Mouse (Mus musculus) layer of hippocampus, adult 2 months (tissue): ENCODE measurements around the gene Mrtfa. TPM values are rescaled to one million over a fixed set of nuclear protein-coding genes. Genes with fewer than 3 reads are reported as not detected.

Experiments used
- DNase-seq, 2 experiments: peaks; one replicate each; pipeline ENCODE4 v3.0.0; 2022; ENCODE audit warnings: low spot score in 2 of 2
- H3K27ac ChIP-seq: fragments of 200-600 bp; 2 replicates; pipeline ENCODE4 v1.8.1; 2022
- H3K4me3 ChIP-seq: fragments of 200-600 bp; 2 replicates; pipeline ENCODE4 v1.8.1; 2022; ENCODE audit warnings: mild to moderate bottlenecking
- CTCF ChIP-seq: fragments of 200-600 bp; conservative IDR thresholded peaks from 2 replicates; pipeline ENCODE4 v1.8.1; 2022; ENCODE audit warnings: antibody characterized with exemption, mild to moderate bottlenecking, moderate library complexity
- long read RNA-seq, 2 experiments: library from polyadenylated mRNA; stranded (forward); transcript quantifications; one replicate each; pipeline ENCODE4 v2.0.0; 2021; ENCODE audit warnings: borderline mapping rate in 2 of 2
- total RNA-seq, 2 experiments: library from RNA; stranded (reverse); gene quantifications; 2 replicates each; pipeline ENCODE4 v1.2.3; 2021

The Mrtfa gene
- total RNA-seq: 100 to 1,000 TPM; 109 to 115 TPM
- long read RNA-seq, experiment 1, full-length matches to known transcripts: 24 of 73 reads
- long read RNA-seq, experiment 1, partial matches to known transcripts: 38 of 73 reads
- long read RNA-seq, experiment 1, other reads (novel, unspliced or antisense): 11 of 73 reads
- long read RNA-seq, experiment 2, full-length matches to known transcripts: 30 of 80 reads
- long read RNA-seq, experiment 2, partial matches to known transcripts: 41 of 80 reads
- long read RNA-seq, experiment 2, other reads (novel, unspliced or antisense): 9 of 80 reads

DNA sequence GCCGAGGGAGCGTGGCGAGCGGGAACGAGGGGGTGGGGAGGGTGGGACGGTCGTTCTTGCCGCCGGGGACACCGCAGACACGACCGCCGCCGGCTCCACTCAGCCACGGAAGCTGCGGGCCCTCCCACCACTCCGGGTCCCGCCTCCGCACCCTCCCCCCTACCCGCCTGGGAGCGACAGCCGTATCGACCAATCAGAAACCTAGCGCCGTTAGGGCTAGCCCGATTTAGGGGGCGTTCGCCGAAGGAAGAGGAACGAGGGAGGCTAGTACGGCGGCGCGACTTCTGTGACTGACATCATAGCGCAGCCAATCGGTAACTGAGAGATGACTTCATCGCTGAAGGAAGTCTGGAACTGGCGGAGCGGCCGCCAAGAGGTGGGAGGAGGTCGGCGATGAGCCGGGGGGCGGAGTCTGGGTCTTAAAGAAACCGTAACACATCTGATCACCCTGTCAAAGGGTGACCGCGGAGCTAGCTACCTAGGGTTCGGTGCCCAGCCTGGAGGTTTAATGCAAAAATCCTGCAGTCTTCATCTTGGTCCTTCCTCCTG, at the start of gene Mrtfa:
Gene Mrtfa, minus strand, starts transcription at position 128 of the 549 bp plus-strand sequence.
- peak within 1 kb of the TSS; percentile 86 for H3K27ac ChIP-seq
- peak within 1 kb of the TSS; percentile 100 for H3K4me3 ChIP-seq
- TF ChIP-seq CTCF: peak; percentile 15; the same call in 1 of the 2 replicates
- peak; percentile 99 for DNase-seq

DNA sequence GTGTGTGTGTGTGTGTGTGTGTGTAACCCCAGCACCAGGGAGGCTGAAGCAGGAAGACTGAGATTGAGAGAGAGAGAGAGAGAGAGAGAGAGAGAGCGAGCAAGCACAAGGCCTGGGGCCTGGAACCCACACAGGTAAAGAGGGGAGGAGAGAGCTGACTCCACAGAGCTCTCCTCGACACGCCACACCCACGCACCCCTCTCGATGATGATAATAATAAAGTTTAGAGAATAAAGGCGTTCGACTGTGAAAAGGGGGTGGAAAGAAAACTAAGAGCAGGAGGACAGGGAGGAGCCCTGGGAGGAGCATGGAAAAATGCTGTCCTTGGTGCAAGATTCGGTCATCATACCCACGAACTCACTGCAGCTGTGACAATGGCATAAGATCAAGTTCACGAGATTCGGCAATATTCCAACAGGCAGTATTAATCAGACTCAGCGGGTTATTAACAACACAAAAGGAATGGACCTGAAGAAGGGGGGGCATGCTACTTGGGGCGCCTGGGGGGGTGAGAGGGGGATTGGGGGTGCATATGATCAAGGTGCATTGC, 49.3 kb upstream of the Mrtfa start:
- no peak overlapping the region for H3K4me3 ChIP-seq
- no peak for TF ChIP-seq CTCF
- no peak overlapping the region for H3K27ac ChIP-seq
- no peak for DNase-seq

DNA sequence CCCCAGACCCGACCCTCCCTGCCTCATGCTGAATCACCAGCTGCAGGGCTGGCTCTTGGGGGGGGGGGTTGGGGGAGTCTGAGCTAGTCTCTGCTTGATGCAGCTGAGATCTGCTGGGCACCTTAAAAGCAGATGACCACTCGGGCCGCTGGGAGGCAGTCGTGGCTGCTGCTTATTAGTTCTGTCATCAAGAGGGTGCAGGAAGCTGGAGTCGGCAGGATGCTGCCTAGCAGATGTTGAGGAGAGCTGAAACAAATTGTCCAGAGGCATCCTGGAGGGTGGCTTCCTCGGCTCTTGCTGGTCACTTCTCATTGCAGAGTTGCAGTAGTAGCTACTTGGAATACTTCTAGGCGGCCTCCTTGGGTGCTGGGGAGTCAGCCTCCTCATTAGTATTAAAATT, 48.7 kb upstream of the Mrtfa start:
- TF ChIP-seq CTCF: peak; percentile 65

DNA sequence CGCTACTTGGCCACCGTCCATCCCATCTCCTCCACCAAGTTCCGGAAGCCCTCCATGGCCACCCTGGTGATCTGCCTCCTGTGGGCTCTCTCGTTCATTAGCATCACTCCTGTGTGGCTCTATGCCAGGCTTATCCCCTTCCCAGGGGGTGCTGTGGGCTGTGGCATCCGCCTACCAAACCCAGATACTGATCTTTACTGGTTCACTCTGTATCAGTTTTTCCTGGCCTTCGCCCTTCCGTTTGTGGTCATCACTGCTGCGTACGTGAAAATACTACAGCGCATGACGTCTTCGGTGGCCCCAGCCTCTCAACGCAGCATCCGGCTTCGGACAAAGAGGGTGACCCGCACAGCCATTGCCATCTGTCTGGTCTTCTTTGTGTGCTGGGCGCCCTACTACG, 46.9 kb upstream of the Mrtfa start:
- TF ChIP-seq CTCF: no peak
- no peak for DNase-seq
- Histone ChIP-seq H3K4me3 (peak overlapping the region; percentile 41), H3K27ac (peak overlapping the region; percentile 70)

More for the DNA sequence above, 48.7 kb upstream of the Mrtfa start:
- H3K4me3 ChIP-seq: peak overlapping the region; percentile 41; the same call in 1 of the 2 replicates
- no peak for DNase-seq
- peak overlapping the region; percentile 70 for H3K27ac ChIP-seq

DNA sequence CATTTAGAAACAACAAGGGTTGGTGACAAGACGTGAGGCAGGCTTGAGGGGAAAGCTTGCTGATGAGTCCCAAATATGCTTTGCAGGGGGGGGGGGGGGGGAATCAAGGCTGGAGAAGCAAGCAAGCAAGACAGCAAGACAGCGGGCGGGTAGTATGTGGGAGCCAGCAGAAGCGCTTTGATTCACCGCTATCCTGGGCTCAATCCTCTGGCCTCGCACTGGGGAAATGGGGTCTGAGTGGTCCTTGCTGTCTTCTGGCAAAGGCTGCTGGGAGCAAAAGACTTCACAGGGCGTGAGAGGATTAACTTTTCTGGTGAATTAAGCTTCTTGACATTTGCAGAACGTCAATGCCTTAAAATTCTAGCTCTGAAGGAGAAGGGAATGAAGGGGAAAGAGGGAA, 45.5 kb upstream of the Mrtfa start:
- no peak for DNase-seq
- Histone ChIP-seq H3K27ac (peak overlapping the region; percentile 93), H3K4me3 (peak overlapping the region; percentile 75)
- TF ChIP-seq CTCF: no peak

DNA sequence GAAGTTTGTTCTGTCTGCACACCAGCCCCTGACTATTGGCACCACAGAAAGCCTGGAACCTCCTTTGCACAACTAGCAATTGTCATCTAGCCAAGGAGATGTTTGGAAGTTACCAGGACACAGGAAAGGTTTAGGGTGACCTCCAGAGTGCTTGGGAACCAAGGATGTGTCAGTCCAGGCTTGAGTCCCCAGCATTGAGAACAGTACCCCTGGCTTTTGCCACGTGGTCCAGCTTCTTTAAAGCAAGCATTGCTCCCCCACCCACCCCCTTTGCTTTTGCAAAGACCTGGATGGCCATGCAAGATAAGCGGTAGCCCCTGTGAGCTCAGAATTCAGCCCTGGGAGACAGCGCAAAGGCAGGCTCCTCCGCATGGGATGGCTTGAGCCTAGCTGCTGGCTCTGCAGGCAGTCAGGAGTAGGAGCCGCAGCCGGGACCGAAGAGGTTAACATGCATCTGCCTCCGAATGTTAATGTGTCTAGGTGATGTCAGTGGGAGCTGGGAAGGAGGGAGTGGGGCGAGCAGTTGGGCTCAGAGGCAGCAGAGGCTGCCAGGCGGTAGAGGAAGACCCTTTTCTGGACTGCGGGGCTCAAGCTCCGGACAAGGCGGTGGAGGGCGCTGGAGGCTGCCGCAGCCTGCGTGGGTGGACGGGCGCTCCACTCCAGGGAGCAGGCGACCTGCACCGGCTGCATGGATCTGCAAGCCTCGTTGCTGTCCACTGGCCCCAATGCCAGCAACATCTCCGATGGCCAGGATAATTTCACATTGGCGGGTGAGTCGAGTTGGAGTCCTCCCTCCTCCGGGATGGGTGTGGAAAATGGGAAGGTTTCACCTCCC, 44.7 kb upstream of the Mrtfa start, which contains the start of gene Mchr1:
Gene Mchr1, plus strand, starts transcription at position 414 of the 835 bp plus-strand sequence.
- peak; percentile 53 for TF ChIP-seq CTCF
- DNase-seq: peak; percentile 64 to 77
- Histone ChIP-seq H3K27ac (peak within 1 kb of the TSS; percentile 93), H3K4me3 (peak within 1 kb of the TSS; percentile 75)

DNA sequence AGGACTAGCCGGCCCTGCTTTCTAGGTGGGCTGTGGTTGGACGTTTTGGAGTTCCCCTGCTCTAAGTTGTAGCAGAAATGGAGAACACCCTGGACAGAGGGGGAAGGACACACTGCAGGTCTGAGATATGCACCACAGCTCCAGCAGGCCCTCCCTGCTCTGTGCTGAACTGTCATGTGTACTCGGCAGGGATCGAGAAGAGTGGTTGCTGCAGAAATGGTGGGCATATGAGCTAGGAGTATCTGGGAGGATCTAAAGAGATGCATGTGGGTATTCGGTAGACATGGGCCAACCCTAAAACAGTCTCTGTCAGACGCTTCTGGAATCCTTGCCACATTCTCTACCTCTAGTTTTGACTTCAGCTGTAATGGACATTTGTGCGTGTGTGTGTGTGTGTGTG, 40.8 kb upstream of the Mrtfa start:
- no peak for DNase-seq
- Histone ChIP-seq H3K27ac (no peak overlapping the region), H3K4me3 (no peak overlapping the region)
- TF ChIP-seq CTCF: no peak

DNA sequence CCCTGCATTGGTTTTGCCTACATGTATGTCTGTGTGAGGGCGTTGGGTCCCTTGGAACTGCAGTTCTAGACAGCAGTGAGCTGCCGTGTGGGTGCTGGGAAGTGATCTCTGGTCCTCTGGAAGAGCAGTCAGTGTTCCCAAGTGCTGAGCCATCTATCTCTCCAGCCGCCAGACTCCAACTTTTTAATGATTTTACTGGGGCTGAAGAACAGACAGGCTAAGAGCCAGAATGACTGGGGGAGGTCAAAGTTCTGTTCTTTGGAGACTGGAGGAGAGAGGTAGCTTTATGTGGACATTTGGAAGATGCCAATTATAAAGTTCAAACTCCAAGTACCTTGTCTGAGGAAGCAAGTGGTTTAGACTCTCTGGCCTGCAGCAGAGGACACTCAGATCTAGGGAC, 39.2 kb upstream of the Mrtfa start:
- Histone ChIP-seq H3K27ac (no peak overlapping the region), H3K4me3 (no peak overlapping the region)
- TF ChIP-seq CTCF: no peak
- DNase-seq: no peak

DNA sequence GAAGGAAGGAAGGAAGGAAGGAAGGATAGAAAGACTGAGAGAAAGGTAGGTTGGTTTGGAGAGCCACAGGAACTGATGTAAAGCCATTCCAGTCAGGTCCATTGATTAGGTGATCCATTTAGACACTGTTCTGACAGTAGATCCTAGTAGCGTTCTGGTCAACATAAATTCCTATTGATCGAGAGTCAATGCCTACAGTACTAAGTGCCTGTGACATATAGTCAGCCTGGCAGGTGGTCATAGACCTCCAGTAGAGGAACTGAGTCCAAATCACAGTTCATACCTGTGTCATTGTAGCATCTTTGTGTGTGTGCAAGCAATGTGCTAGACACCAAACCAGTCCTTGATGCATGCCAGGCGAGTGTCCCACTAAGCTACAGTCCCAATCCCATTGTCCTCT, 37.7 kb upstream of the Mrtfa start:
- Histone ChIP-seq H3K4me3 (no peak overlapping the region), H3K27ac (no peak overlapping the region)
- no peak for TF ChIP-seq CTCF
- DNase-seq: no peak

DNA sequence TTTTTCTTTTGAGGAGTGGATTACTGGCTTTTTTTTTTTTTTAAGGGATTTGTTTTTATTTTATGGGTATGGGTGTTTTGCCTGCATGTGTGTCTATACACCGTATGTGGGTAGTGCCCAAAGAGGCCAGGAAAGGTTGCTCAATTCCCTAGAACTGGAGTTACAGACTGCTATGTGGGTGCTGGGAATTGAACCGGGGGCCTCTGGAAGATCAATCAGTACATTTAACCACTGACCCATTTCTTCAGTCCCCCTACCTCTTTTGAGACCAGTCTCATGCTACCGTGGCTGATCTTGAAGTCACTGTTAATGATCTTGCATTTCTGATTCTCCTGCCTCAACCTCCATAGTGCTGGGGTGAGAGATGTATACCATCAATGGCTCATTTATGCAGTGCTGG, 36.7 kb upstream of the Mrtfa start:
- TF ChIP-seq CTCF: no peak

DNA sequence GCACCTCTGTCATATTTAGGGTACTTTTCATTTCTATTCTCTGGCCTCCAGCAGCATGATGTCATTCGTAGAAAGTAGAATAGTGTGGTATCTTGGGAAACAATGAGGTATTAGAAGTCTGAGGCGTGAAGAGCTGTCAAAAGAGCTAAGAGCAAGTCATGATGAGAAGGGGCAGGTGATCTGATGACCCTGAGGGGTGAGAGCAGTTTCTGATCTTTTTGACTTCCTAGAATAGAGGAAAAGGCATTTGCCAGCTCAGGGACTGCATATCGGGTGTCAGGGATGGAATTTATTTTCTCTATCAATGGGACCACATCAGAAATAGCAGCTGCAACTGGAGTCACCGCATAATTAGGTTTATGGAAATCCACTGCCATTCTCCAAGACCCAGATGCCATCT, 36.2 kb upstream of the Mrtfa start:
- no peak for TF ChIP-seq CTCF
- H3K4me3 ChIP-seq: no peak overlapping the region
- DNase-seq: no peak
- no peak overlapping the region for H3K27ac ChIP-seq

More for the DNA sequence above, 36.7 kb upstream of the Mrtfa start:
- Histone ChIP-seq H3K27ac (no peak overlapping the region), H3K4me3 (no peak overlapping the region)
- no peak for DNase-seq

DNA sequence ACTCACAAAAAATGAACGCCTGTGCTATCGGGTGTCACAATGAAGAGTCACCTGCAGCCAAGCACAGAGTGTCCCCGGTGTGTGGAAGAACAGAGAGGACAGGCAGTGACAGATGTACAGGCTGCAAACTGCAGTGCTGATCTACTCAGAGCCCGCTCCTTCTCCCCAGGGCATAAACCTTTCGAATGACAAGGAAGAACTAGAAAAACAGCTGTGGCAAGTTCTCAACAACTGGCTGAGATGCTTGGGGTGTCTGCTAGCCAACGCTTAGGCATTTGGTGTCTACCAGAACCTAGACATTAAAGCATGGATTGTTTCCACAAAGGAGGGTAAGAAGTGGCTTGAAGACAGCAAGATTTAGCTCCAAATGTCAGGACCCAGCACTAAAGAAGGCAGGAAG, 35.2 kb upstream of the Mrtfa start:
- H3K27ac ChIP-seq: no peak overlapping the region
- no peak overlapping the region for H3K4me3 ChIP-seq
- TF ChIP-seq CTCF: no peak
- no peak for DNase-seq

DNA sequence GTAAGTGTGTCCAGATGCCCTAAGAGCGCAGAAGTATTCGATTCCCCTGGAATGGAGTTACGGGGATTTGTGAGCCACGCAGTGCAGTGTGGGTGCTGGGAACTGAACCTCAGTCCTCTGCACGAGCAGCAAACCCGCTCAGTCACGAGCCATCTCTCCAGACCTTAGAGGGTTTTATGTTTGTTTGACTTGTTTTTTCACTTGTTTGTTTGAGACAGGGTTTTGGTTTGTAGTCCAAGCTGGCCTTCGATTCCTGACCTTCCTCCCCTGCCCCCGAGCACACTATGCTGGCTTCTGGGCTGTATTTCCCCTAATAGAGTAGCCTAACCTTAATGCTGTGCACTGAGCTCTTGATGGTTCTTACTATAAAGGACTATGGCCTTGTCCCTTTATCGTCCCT, 34.5 kb upstream of the Mrtfa start:
- no peak for TF ChIP-seq CTCF
- no peak for DNase-seq
- no peak overlapping the region for H3K4me3 ChIP-seq
- H3K27ac ChIP-seq: no peak overlapping the region
